Mouse (Mus musculus): ENCODE data around the gene 6330403K07Rik. TPM values are rescaled to one million over a fixed set of nuclear protein-coding genes. Genes with fewer than 3 reads are reported as not detected.

6330403K07Rik gene
- total RNA-seq (2017): 1.1 TPM in 1 of 3 replicates, not detected in the others

DNA sequence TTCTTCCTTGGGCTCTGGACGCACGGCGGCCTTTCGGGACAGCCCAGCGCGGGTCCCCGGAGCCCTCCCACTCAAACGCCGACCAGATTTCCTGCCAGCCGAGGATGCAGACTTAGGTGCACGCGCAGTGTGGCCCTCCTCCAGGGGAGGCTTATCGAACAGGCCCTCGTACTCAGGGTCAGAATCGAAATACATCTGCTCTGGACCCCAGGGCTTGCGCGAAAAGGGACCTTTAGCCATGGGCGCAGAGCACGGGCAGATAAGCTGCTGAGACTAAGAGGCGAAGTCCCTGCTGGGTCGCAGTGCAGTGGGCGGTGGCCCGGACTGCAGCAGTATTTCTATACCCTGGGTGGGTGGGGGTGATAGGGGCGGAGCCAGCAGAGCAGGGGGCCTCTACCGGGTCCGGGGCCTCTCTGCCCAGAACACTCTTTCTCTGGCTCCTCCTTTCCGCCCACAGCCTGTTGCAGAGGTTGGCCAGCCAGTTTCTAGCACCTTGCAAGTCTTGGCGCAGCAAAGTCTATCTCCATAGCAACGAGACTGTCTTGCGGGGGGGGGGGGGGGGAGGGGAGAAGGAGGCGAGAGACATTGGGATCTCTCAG is at the start of gene 6330403K07Rik:
Gene 6330403K07Rik (minus strand): TSS at position 351 of the 599 bp plus-strand sequence.
- no peak for ATAC-seq (replicated peaks; ENCODE audit: insufficient number of reproducible peaks, low FRiP score, low TSS enrichment, poor library complexity, severe bottlenecking)

DNA sequence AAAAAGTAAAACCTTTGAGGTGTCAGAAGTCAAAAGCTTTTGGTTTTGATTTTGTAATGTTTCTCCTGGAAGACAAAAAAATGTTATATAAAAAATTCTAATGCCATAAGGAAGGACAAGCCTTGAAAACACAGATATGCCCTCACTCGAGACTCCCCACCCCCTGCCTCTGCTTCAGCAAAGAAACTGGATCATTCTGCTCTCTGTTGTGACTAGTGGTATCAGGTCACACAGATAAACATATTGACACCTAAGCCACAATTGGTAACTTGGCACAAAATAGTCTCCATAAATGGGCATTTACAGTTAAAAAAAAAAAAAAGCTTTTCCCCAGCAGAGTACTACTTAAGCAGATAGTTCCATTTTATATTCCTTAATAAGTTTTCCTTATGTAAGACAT is 43.0 kb upstream of the 6330403K07Rik start:
- no peak for ATAC-seq (replicated peaks; ENCODE audit: insufficient number of reproducible peaks, low FRiP score, low TSS enrichment, poor library complexity, severe bottlenecking)

DNA sequence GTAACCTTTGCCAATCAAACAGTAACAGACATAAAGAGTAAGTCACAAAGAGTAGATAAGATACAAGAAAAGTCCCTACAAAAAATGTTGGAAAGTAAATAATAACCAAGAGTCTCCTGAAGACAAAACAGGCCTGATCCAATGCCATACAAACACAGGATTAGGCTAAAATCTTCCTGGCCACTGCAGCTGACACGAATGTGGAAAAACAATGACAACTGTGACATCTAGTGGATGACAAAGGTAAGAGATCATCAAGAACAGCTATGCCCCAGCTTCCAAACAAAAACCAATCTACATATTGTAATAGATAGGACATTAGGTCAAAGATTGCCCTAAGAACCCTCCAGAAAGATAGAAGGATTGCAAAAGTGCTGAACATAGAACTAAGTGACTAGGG is 19.2 kb upstream of the 6330403K07Rik start:
- ATAC-seq (replicated peaks; ENCODE audit: insufficient number of reproducible peaks, low FRiP score, low TSS enrichment, poor library complexity, severe bottlenecking): no peak

DNA sequence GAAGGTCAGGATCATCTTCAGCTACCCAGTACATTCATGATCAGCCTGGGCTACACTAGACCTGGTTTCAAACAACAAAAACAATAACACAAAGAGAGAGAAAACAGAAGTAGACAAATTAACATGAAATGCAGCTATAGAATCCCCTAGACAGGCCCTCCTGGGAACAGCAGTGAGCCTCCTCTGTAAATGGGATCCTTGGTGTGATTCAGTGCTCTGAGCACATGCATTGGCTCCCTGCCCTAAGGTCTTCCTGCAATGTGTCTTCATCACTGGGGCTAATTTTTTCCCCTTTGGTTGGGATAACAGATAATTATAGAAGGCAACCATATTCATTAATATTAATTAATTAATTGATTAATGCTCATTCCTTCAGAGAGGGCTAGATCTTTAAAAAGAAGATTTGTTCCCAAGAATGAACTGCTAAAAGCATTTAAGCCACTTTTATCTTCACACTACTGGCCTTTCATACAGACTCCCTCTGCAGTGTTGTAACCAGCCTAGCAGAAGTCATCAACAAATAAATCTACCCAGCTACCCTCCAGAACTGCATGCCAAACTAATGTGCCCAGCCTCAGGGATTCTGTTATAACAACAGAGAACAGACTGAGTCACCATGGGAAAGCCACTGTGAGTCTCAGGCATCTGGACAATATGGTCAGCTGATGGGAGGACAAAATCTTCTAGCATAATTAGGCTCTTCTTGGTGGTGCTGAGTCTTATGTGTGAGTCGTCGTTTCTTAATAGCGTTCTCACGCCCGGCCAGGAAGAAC is 6.4 kb upstream of the 6330403K07Rik start:
- no peak for ATAC-seq (replicated peaks; ENCODE audit: insufficient number of reproducible peaks, low FRiP score, low TSS enrichment, poor library complexity, severe bottlenecking)

DNA sequence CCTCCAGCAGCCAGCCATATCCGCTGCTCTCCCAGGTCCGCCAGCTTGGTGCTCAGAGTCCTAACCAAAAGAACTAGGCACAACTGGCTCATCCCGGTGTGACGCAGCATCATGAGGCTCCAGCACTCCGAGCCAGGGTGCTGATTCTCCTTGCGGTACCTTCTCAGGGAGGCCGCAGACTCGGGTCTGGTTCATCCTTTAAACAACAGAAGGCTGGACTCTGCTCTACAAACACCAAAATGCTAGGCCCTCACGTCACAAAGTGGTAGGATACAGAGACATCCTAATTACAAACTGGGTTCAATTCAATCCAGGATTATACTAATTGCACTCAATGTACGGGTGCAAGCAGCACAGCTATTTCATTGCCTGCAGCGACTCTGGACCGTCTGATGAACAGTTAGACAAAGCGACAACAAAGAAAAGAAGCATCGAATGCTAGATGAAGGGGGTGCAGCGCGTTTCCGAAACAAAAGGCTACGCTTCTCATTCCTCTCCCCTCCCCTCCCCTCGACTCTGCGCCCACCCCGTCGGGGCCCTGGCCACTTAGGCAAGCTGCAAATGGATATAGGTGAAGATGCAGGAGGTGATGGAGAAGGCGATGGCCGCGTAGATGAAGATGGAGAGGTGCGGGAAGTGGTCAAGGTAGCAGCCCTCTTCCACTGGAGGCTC is 686 bp downstream of the 6330403K07Rik start:
- no peak for ATAC-seq (replicated peaks; ENCODE audit: insufficient number of reproducible peaks, low FRiP score, low TSS enrichment, poor library complexity, severe bottlenecking)

DNA sequence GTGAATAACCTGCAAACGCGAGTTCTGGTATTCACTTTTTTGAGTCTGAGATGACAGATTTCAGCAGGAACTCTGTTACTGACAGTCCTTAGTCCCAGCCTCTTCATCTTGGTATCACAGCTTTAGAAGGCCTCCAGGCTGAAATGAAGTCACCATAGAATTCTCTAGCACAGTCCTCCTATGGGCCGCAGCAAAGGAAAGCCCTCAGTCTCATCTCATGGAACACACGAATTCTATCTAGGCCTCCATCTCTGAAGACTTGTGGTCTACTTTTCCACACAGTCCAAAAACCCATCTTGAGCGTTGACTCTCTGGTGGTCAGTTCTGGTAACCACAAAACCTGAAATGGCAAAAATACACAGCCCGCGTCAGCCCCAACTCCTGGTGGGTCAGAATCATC is 1.2 kb downstream of the 6330403K07Rik start:
- no peak for ATAC-seq (replicated peaks; ENCODE audit: insufficient number of reproducible peaks, low FRiP score, low TSS enrichment, poor library complexity, severe bottlenecking)

DNA sequence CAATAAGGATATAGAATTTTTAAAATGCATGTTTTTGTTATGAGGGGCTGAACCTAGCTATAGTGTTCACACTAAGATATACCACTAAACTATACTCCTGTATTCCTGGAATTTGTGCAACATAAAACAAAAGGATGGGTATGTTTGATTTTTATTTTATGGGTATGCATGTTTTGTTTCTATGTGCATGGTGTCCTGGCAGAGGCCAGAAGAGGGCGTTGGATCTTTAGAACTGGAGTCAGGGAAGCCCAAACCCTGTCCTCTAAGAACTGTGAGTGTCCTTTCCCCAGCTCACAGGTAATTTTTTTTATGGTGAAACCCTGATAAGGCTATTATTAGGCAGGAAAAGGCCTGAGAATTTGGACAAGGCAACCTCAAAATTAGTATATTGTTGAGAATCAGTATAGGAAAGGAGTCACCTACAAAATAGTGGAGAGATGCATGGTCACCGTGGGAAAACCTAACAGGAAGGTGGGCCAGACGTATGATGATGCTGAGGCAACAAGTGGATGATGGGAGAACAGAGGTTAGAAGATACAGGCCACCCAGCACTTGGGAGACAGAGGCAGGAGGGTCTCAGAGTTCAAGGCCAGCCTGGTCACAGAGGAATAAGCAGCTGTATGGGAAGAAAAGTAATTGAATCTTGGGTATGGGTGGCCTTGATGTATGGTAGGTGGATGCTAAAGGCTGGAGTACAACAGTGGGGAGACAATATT is 3.8 kb downstream of the 6330403K07Rik start:
- ATAC-seq (replicated peaks; ENCODE audit: insufficient number of reproducible peaks, low FRiP score, low TSS enrichment, poor library complexity, severe bottlenecking): no peak

DNA sequence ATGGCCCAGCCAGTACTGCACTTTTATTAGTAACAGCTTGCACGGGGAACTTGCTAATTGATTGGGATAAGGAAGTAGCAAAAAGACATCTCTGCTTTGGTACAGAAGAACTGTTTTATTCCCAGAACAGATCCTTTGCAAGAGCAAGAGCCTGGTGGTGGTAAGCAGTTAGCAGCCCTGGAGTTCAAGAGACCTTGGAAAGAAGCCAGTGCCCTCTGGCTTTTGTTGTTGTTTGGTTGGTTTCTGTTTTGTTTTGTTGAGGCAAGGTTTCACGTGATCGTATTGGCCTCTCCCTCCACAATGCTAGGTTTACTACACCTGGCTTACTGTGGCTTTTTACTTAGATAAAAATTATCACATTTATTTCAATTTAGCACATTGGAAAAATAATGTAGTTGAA is 5.0 kb downstream of the 6330403K07Rik start:
- ATAC-seq (replicated peaks; ENCODE audit: insufficient number of reproducible peaks, low FRiP score, low TSS enrichment, poor library complexity, severe bottlenecking): no peak

DNA sequence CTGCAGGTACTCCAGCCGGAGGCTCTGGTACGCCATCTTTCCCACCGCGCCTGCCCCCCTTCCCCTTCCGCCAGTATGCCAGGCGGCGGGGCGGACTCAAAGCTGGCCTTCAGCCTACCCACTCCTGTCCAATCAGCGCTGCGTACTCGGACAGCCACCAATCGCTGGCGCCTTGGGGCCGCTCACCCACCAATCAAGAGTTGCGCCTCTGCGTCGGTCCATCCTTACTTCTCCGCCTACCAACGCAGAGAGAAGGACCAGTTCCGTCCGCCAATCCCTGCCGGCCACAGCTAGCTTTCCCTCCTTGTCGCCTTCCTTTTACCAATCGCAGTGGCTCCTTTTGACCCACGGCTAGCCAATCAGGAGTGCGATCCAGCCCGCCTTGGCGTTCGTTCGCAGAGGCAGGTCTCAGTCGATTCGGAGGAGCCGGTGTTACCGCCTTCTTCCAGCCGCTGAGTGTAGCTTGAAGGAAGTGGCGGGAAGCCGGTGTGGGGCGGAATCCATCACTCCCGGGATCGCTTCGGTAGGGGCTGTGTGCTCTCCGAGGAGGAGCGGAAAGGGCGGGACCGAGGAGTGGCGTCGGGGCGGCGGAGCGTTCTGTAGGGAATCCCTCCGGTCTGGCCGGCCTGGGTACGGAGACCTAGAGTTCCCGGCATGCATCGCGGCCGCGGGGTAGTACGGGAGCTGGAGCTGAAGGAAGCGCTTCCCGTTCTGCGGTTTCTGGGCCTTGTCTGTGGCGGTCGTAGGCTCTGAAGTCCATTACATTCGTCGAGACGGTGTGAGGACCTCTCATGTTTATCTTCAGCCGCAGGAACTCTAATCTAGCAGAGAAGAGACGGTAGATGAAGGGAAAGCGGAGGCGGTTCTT is 13.9 kb downstream of the 6330403K07Rik start, which contains the start of the genes Mis12 and Derl2:
Gene Mis12 (plus strand): TSS at position 411 of the 868 bp plus-strand sequence.
Gene Derl2 (minus strand): TSS at position 641 of the 868 bp plus-strand sequence.
- ATAC-seq (replicated peaks; ENCODE audit: insufficient number of reproducible peaks, low FRiP score, low TSS enrichment, poor library complexity, severe bottlenecking): peak; percentile 98

DNA sequence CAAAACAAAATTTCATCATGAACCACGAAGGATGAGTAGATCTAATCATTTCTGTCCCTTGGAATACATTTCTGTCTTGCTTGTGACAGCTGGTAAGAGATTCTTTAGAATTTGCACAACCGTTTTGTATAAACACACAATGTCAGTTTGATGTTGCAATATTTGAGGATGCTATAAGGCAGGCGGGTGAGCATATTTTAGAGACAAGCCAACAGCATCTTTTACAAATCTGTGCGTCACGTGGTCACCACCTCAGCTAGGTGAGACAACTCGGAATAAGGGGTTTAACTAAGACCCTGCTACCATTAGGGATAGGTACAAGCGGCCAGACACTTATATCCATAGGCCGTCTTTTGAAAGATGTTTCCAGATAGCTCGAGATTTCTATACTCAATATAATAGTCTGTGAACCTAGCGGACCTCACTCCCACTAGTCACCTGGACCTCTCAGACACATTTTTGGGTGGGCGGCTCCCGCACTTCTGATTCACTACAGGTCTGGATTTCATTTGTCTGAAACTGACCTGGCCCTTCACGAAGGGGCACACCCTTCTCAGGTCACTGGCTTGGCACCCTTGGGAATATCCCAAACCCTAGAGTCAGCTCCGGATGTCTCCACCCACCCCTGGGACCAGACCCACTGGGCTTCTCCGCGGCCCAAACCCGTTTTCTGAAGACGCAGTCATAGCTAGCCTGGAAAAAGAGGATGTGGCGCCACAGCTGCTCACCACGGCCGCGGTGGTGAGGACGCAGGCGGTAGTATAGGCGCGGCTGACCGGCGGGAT is 14.7 kb downstream of the 6330403K07Rik start:
- ATAC-seq (replicated peaks; ENCODE audit: insufficient number of reproducible peaks, low FRiP score, low TSS enrichment, poor library complexity, severe bottlenecking): no peak

DNA sequence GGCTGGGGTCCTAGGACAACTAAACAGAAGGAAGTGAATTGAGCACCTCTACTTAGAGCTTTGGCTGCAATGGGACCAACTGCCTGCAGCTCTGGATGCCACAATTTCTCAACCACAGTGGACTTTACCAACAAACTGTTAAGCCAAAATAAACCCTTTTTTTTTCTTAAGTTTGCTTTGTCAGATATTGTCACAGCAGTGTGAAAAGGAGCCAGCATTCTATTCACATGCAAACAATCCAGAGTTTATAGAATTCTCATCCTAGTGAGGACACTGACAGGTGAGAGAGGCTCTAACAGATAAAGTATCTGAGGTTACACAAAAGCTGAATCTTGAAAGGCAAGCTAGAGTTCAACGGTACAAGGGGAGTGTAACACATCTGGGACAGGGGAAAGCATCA is 16.3 kb downstream of the 6330403K07Rik start:
- ATAC-seq (replicated peaks; ENCODE audit: insufficient number of reproducible peaks, low FRiP score, low TSS enrichment, poor library complexity, severe bottlenecking): no peak

DNA sequence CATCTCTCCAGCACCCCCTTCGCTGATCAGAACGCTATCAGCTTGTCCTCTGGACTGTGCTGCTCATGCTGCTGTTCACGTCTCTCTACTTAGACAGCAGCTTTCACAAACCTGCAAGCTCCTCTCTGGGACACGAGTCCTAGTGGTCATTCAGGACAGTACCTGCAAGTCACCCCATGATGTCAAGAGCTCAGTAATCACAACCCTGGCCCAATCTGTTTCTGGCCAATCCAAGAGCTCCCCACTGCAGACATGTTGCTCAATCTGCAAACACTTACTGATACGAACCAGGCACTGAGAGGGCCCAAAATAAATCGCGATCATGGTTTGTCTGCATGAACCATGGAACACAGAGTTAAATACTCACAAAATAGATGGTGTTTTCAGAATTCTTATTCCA is 20.6 kb downstream of the 6330403K07Rik start:
- ATAC-seq (replicated peaks; ENCODE audit: insufficient number of reproducible peaks, low FRiP score, low TSS enrichment, poor library complexity, severe bottlenecking): no peak

DNA sequence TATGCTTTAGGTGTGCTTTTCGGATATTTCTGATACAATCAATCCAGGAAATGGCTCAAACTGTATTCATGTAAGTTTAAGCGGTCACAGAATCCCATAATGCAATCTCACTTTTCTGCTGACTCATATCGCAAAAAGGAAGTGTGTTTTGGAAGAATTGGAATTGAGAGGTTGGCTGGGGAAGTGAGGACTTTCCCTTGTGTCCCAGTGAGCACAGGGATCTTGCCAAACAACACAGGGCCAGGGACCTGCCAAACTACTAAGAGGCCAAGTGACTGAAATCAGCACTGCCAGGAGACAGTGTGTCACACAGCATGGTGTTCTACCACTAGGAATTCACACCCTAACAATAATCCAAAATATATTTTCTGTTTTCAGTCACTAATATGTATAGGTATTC is 25.0 kb downstream of the 6330403K07Rik start:
- ATAC-seq (replicated peaks; ENCODE audit: insufficient number of reproducible peaks, low FRiP score, low TSS enrichment, poor library complexity, severe bottlenecking): no peak

DNA sequence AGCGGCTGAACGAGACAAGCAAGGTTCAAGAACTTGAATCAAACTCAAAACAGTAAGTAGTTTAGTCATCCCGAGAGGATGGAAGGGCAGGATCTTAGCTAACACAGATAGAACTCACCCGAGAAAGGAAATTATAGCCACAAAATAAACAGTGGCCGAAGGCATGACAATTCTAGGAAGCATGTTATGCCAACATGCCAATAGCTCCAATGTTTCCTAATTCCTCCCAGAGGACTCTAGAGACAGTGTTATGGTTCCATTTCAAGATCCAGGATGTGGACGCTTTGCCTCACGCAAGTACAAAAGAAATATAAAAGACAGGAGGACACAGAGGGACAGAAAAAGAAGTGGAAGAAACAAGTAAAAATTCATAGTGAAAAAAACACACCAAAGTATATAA is 25.5 kb downstream of the 6330403K07Rik start:
- no peak for ATAC-seq (replicated peaks; ENCODE audit: insufficient number of reproducible peaks, low FRiP score, low TSS enrichment, poor library complexity, severe bottlenecking)

DNA sequence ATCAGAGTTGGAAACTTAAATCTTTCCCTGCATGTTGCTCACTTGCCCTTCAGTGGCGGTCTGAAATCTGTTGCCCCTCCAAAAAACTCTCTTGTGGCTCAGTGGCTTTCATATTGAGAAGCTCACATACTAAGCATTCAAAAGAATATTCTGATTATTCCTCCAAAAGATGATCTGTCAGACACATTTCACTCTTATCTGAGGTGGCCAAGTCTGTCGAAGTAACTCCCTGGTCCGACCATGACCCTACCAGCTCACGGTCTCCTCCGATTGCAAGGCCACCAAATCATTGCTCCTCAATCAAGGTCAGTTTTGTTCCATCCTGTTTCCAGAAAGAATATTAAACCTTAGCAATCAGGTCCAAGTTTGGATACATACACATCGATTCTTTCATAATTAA is 26.3 kb downstream of the 6330403K07Rik start:
- ATAC-seq (replicated peaks; ENCODE audit: insufficient number of reproducible peaks, low FRiP score, low TSS enrichment, poor library complexity, severe bottlenecking): no peak

DNA sequence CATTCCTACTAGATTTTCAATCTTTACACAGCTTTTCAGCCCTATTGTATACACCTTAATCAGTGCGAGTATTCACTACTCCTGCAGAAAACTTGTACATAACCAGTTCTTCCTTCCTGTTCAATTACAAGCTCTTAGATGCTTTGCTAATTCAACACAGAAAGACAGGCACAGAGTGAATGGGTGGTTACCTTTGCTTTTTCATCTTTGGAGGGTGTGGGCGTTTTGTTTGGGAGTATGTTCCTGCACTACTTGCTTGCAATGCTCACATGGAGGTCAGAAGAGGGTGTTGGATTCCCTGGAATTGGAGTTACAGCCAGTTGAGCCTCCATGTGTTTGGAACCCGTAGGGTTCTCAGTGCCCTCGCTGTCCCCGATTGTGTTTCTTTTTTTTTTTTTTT is 28.3 kb downstream of the 6330403K07Rik start:
- no peak for ATAC-seq (replicated peaks; ENCODE audit: insufficient number of reproducible peaks, low FRiP score, low TSS enrichment, poor library complexity, severe bottlenecking)

DNA sequence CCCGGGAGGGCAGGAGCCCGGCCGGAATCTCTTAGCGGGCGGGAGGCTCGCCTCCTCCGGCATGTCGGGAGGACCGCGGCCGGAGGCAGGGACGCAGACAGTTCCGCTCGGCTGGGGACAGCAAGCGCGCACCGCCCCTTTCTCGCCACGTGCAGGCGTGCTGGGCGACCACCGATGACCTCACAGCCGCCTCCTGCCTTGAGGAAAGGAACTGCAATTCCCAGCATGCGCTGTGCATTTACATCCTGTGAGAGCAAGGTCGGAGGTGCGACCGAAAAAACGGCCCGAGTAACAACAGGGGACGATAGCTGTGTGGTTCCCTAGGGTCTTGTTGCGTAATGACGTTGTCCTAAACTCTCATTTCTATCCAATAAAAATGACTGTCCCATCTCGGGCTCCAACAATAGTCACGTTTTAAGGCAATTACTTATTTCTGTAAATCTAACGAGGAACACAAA is 29.0 kb downstream of the 6330403K07Rik start, which contains the start of gene Dhx33:
Gene Dhx33 (minus strand): TSS at position 122 of the 458 bp plus-strand sequence.
- peak; percentile 99 for ATAC-seq (replicated peaks; ENCODE audit: insufficient number of reproducible peaks, low FRiP score, low TSS enrichment, poor library complexity, severe bottlenecking)
